Mouse (Mus musculus): Measurements from ENCODE around the gene Tmem170.

- TF ChIP-seq CTCF (IDR thresholded peaks at IDR 0.05) (no peak), EP300 (IDR thresholded peaks at IDR 0.05) (no peak)
Observed at GRCm38 (mm10) chr8:111820018-111820417, 56.5 kb downstream of the Tmem170 start.
